Mouse (Mus musculus): ENCODE results near the gene Fam69b. TPM values are rescaled to one million over a fixed set of nuclear protein-coding genes. Genes with fewer than 3 reads are reported as not detected.

The Fam69b gene
- polyA plus RNA-seq, 1 experiment: not detected

GRCm38 (mm10) chr2:26634629-26635488 is 6.6 kb downstream of the Fam69b start:
- TF ChIP-seq GATA1 (IDR thresholded peaks at IDR 0.05; ENCODE audit: low read length): no peak

DNA sequence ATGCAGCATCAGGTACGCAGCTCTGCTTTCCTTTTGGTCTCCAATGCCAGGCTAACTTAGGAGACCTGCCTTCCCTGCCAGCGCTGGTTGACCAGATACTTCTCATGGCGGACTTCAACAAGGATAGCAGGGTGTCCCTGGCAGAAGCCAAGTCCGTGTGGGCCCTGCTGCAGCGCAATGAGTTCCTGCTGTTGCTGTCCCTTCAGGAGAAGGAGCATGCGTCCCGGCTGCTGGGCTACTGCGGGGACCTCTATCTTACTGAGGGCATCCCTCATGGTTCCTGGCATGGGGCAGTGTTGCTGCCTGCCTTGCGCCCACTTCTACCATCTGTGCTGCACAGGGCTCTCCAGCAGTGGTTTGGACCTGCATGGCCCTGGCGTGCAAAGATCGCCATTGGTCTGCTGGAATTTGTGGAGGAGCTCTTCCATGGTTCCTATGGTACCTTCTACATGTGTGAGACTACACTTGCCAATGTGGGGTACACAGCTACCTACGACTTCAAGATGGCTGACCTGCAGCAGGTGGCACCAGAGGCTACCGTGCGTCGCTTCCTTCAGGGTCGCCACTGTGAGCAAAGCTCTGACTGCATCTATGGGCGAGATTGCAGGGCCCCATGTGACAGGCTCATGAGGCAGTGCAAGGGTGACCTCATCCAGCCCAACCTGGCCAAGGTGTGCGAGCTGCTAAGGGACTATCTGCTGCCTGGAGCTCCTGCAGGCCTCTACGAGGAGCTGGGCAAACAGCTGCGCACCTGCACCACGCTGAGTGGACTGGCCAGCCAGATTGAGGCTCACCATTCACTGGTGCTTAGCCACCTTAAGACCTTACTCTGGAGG is 7.5 kb downstream of the Fam69b start:
- TF ChIP-seq GATA1 (IDR thresholded peaks at IDR 0.05; ENCODE audit: low read length): no peak

- no peak for TF ChIP-seq GATA1 (IDR thresholded peaks at IDR 0.05; ENCODE audit: low read length)
Observed at GRCm38 (mm10) chr2:26636325-26636635, 8.0 kb downstream of the Fam69b start.

GRCm38 (mm10) chr2:26637316-26637932 is 9.2 kb downstream of the Fam69b start:
- no peak for TF ChIP-seq GATA1 (IDR thresholded peaks at IDR 0.05; ENCODE audit: low read length)

- TF ChIP-seq GATA1 (IDR thresholded peaks at IDR 0.05; ENCODE audit: low read length): no peak
Observed at GRCm38 (mm10) chr2:26638039-26638438, 9.8 kb downstream of the Fam69b start.

- TF ChIP-seq GATA1 (IDR thresholded peaks at IDR 0.05; ENCODE audit: low read length): no peak
Observed at GRCm38 (mm10) chr2:26638572-26638971, 10.3 kb downstream of the Fam69b start.

- TF ChIP-seq GATA1 (IDR thresholded peaks at IDR 0.05; ENCODE audit: low read length): no peak
Observed at GRCm38 (mm10) chr2:26639083-26639482, 10.8 kb downstream of the Fam69b start.

GRCm38 (mm10) chr2:26639838-26640830 is 11.9 kb downstream of the Fam69b start:
- no peak for TF ChIP-seq GATA1 (IDR thresholded peaks at IDR 0.05; ENCODE audit: low read length)

DNA sequence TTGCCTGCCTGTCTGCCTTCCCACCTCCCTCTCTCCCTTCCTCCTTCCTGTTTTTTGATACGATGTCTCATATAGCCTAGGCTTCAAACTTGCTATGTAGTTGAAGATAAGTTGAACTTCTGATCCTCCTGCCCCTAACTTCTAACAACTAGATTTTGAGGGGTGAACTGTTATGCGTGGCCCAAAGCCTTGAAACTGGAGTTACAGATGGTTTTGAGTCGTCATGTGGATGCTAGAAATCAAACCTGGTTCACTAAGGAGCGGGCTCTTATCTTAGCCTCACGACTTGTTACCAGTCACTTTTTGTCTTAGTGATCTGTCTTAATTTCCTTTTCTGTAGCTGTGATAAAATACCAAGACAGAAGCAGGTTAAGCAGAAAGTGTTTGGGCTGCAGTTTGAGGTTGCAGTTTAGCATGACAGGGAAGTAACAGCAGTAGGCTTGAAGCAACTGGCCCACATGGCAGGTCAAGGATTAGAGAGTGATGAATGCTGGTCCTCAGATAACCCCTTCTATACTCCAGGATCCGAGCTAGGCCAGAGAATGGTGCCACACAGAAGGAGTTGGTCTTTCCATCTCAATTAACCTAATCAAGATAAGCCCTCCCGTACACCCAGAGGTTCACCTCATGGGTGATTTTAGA is 12.9 kb downstream of the Fam69b start:
- no peak for TF ChIP-seq GATA1 (IDR thresholded peaks at IDR 0.05; ENCODE audit: low read length)

DNA sequence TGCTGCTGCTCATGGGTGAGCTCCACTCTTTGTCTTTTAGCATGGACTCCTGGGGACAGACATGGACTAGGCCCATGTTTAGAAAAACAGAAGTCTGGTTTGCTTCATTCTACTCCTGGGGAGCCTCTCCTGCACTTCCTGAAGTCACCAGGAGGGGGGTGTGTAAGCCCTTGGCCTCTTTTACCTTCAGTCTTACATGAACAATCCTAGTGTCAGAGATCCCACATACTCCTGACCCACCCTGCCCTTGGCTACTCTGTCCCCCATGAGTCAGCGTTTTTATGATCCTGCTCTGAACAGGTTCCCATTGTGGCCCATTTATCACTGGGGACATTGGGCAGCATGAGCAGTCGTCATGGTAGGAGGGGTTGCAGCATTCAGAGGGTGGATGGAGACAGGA is 15.7 kb downstream of the Fam69b start:
- no peak for TF ChIP-seq GATA1 (IDR thresholded peaks at IDR 0.05; ENCODE audit: low read length)

GRCm38 (mm10) chr2:26646643-26647293 is 18.5 kb downstream of the Fam69b start:
- TF ChIP-seq GATA1 (IDR thresholded peaks at IDR 0.05; ENCODE audit: low read length): no peak

DNA sequence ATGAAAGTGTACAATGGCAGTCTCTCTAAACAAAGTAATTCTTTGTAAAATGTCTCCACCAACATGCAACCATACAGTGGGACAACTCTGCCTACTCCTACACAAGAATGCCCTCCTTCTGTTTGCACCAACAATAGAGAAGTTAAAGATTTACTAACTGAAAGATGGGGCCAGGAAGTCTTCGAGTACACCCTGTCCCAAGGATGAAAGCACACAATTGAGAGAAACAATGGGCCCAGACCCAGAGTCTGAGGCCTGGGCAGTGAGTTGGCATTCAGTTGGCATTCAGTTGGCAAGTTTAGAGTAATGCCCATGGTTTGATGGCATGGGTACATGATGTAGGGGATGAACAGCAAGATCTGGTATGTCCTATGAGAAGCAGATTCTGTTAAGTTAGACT is 26.4 kb downstream of the Fam69b start:
- no peak for TF ChIP-seq GATA1 (IDR thresholded peaks at IDR 0.05; ENCODE audit: low read length)

- no peak for TF ChIP-seq GATA1 (IDR thresholded peaks at IDR 0.05; ENCODE audit: low read length)
Observed at GRCm38 (mm10) chr2:26657426-26657825, 29.2 kb downstream of the Fam69b start.

DNA sequence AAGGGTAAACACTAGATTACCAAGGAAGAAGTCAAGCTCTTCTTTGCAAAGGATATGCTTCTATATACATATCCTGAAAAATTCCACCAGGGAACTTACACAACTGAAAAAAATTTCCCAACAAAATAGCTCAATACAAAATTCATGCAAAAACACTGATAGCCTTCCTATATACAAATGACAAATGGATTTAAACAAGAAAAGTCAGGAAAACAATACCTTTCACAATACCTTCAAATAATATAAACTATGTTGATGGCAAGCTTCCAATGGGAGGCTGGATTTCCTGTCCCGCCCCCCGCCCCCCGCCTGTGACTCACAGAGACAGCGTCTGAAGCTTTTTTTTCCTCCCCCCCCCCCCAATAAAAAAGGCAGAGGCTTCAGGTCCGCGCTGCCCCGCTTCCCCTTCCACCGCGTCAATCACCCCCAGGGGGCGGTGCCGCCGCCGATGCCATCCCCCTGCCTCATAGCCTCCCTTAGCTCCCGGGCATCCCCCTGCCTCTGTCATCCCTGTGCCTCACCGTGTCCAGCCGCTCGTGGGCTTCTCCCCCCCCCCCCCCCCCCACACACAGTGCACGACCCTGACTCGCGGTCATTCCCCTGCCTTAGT is 33.0 kb downstream of the Fam69b start:
- no peak for TF ChIP-seq GATA1 (IDR thresholded peaks at IDR 0.05; ENCODE audit: low read length)
